Mouse (Mus musculus): ENCODE measurements around the gene Cdc45. TPM values are rescaled to one million over a fixed set of nuclear protein-coding genes. Genes with fewer than 3 reads are reported as not detected.

Gene Cdc45
- total RNA-seq (2023): 3.1 TPM

GRCm38 (mm10) chr16:18811468-18812384, at the start of gene Cdc45, which contains the start of gene Ufd1:
Cdc45 (minus strand) TSS chr16:18811987.
Ufd1 (plus strand) TSS chr16:18811779.

GRCm38 (mm10) chr16:18836468-18837208, 24.9 kb upstream of the Cdc45 start, which contains the start of the genes 2510002D24Rik and Gm28539:
2510002D24Rik (plus strand) TSS chr16:18836578.
Gm28539 (plus strand) TSS chr16:18836584.

GRCm38 (mm10) chr16:18776556-18777100, 35.2 kb downstream of the Cdc45 start, which contains the start of gene Cldn5:
Cldn5 (plus strand) TSS chr16:18776847.

Other genes starting within 250 kb of the Cdc45 start
- not detected for gene Tbx1, start 221.3 kb downstream of the Cdc45 start, total RNA-seq (2023)
- gene Gp1bb, start 189.6 kb downstream of the Cdc45 start, total RNA-seq (2023): 0.49 TPM
- gene Gm49601, start 185.6 kb downstream of the Cdc45 start, total RNA-seq (2023): not detected
- not detected for gene Sept5, start 182.0 kb downstream of the Cdc45 start, total RNA-seq (2023)
- not detected for gene Cldn5, start 35.1 kb downstream of the Cdc45 start, total RNA-seq (2023)
- 116 TPM for gene Ufd1, start 208 bp downstream of the Cdc45 start, total RNA-seq (2023)
- gene 2510002D24Rik, start 24.6 kb upstream of the Cdc45 start, total RNA-seq (2023): 48.5 TPM
- 3.9 TPM for gene Gm28539, start 24.6 kb upstream of the Cdc45 start, total RNA-seq (2023)
- gene Mrpl40, start 64.9 kb upstream of the Cdc45 start, total RNA-seq (2023): 39.9 TPM
- 76.0 TPM for gene Hira, start 65.0 kb upstream of the Cdc45 start, total RNA-seq (2023)